Mouse (Mus musculus) olfactory bulb, adult 2 months (tissue): ENCODE measurements around the gene Dyrk1a. TPM values are rescaled to one million over a fixed set of nuclear protein-coding genes. Genes with fewer than 3 reads are reported as not detected.

ENCODE experiments used
- H3K27ac ChIP-seq: fragments of 200-500 bp; 2 replicates; pipeline ENCODE4 v1.5.1; 2012; ENCODE audit warnings: low read depth, low read length; ENCODE audit not compliant: insufficient read depth
- H3K4me1 ChIP-seq: fragments of 200-500 bp; 2 replicates; pipeline ENCODE4 v1.6.1; 2012; ENCODE audit warnings: low read length; ENCODE audit not compliant: control insufficient read depth, insufficient read depth
- H3K4me3 ChIP-seq: fragments of 200-500 bp; 2 replicates; pipeline ENCODE4 v1.5.1; 2012; ENCODE audit warnings: mild to moderate bottlenecking, low read depth, low read length, moderate library complexity; ENCODE audit not compliant: insufficient read depth
- CTCF ChIP-seq: fragments of 200-500 bp; IDR thresholded peaks from 2 replicates; pipeline ENCODE4 v1.5.1; 2012; ENCODE audit warnings: low read depth, mild to moderate bottlenecking, low read length, moderate library complexity; ENCODE audit not compliant: insufficient read depth
- POLR2A ChIP-seq: fragments of 200-500 bp; IDR thresholded peaks from 2 replicates; pipeline ENCODE4 v1.6.1; 2012; ENCODE audit warnings: mild to moderate bottlenecking, low read depth, low read length, moderate library complexity; ENCODE audit not compliant: insufficient read depth
- WGBS: fragments of 180-500 bp; shearing (Covaris S2); methylation state at CpG from one replicate; pipeline ENCODE4 v1.1.7; 2018; 5-methylcytosine and 5-hydroxymethylcytosine counted together
- polyA plus RNA-seq: library from polyadenylated mRNA; stranded (reverse); fragments of >200 nt; gene quantifications from 2 replicates; pipeline ENCODE4 v1.2.4, GENCODE M21; 2012; ENCODE audit warnings: low replicate concordance; ENCODE audit not compliant: missing spikeins, insufficient read depth, insufficient read length

The Dyrk1a gene
- polyA plus RNA-seq, 1 experiment = not detected

- WGBS = under 1% methylated on average over 23 of the region's 23 CpGs
- TF ChIP-seq CTCF = 0 out of 2 replicates have a peak, but pooled peaks have one; percentile 7
- peak; percentile 67 for TF ChIP-seq POLR2A
- Histone ChIP-seq H3K4me1 (peaks cover 36% of the 10 kb centered on the region), H3K27ac (peak overlapping the region; percentile 95), H3K4me3 (peak overlapping the region; percentile 62)
These were observed 154.3 kb downstream of the Dyrk1a start for GRCm38 (mm10) chr16:94724061-94724596.

GRCm38 (mm10) chr16:94724747-94725211 is 155.0 kb downstream of the Dyrk1a start:
- Histone ChIP-seq H3K27ac (peak overlapping the region; percentile 95), H3K4me1 (peaks cover 31% of the 10 kb centered on the region), H3K4me3 (peak overlapping the region; percentile 62)
- 0% methylated on average over 18 of the region's 18 CpGs for WGBS
- TF ChIP-seq POLR2A (no peak), CTCF (no peak)

GRCm38 (mm10) chr16:94729236-94729635 is 159.4 kb downstream of the Dyrk1a start:
- H3K4me3 ChIP-seq = no peak overlapping the region
- 91% methylated on average over 6 of the region's 6 CpGs for WGBS
- H3K27ac ChIP-seq = no peak overlapping the region
- TF ChIP-seq CTCF (no peak), POLR2A (no peak)
- peaks cover 9% of the 10 kb centered on the region for H3K4me1 ChIP-seq

GRCm38 (mm10) chr16:94731027-94731426 is 161.2 kb downstream of the Dyrk1a start:
- no peak for TF ChIP-seq CTCF
- TF ChIP-seq POLR2A = no peak
- no peak overlapping the region for H3K4me3 ChIP-seq
- WGBS = 33% methylated on average over 12 of the region's 12 CpGs
- H3K27ac ChIP-seq = no peak overlapping the region
- H3K4me1 ChIP-seq = peaks cover 5% of the 10 kb centered on the region

GRCm38 (mm10) chr16:94735472-94735871 is 165.7 kb downstream of the Dyrk1a start:
- TF ChIP-seq CTCF (no peak), POLR2A (no peak)
- 70% methylated on average over 3 of the region's 3 CpGs for WGBS
- no peak overlapping the region for H3K4me3 ChIP-seq
- H3K27ac ChIP-seq = no peak overlapping the region
- H3K4me1 ChIP-seq = peaks cover 5% of the 10 kb centered on the region

GRCm38 (mm10) chr16:94736462-94737358 is 166.9 kb downstream of the Dyrk1a start:
- no peak for TF ChIP-seq CTCF
- no peak for TF ChIP-seq POLR2A
- Histone ChIP-seq H3K4me3 (no peak overlapping the region), H3K27ac (no peak overlapping the region), H3K4me1 (no peaks in the 10 kb centered on the region)
- 84% methylated on average over 8 of the region's 8 CpGs for WGBS

- WGBS = 59% methylated on average over 1 of the region's 1 CpGs
- H3K4me3 ChIP-seq = no peak overlapping the region
These were observed 167.5 kb downstream of the Dyrk1a start for GRCm38 (mm10) chr16:94737359-94737687.

GRCm38 (mm10) chr16:94743853-94744501 is 174.2 kb downstream of the Dyrk1a start:
- H3K27ac ChIP-seq = peak overlapping the region; percentile 23; the same call in 1 of the 2 replicates
- H3K4me1 ChIP-seq = peaks cover 8% of the 10 kb centered on the region
- 6% methylated on average over 11 of the region's 11 CpGs for WGBS
- TF ChIP-seq CTCF = no peak
- TF ChIP-seq POLR2A = no peak
- peak overlapping the region; percentile 30 for H3K4me3 ChIP-seq

More at GRCm38 (mm10) chr16:94737359-94737687, 167.5 kb downstream of the Dyrk1a start:
- no peak for TF ChIP-seq POLR2A
- TF ChIP-seq CTCF = no peak
- Histone ChIP-seq H3K4me1 (no peaks in the 10 kb centered on the region), H3K27ac (no peak overlapping the region)
